In the genomic region with DNA sequence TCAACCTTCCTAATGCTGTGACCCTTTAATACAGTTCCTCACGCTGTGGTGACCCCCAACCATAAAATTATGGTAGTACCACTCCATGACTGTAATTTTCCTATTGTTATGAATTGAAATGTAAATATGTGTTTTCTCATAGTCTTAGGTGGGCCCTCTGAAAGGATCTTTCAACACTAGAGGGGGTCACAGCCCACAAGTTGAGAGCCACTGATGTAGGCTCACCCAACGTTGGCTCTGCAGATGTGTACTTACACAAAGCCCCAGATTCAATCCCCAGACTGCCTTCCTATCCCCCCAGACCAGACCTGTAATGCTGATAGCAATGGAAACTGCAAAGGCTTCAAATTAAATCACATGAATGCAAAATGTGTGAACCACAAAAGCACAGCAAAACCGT, we compare ENCODE assay signal across 2 mouse cellular contexts.
TF ChIP-seq lines count a peak whose summit lies in the region.

No protein-coding gene starts in this region.

TF ChIP-seq in CH12.LX, 34 proteins besides CTCF, POLR2A, EP300 and RAD21:
- TF ChIP-seq TBP (conservative IDR thresholded peaks at IDR 0.05; ENCODE audit: low read depth, low read length) (no peak), ETS1 (conservative IDR thresholded peaks at IDR 0.05; ENCODE audit: low read depth, low read length) (no peak), SMC3 (IDR thresholded peaks at IDR 0.05; ENCODE audit: low read depth, low read length) (peak; percentile 11)

TF ChIP-seq in myocyte, 11 proteins besides CTCF, POLR2A, EP300 and RAD21:
- TF ChIP-seq SRF (IDR thresholded peaks at IDR 0.05; ENCODE audit: control insufficient read depth, insufficient read length, low read depth) (no peak), CEBPB (IDR thresholded peaks at IDR 0.05; ENCODE audit: insufficient read depth, poor library complexity, severe bottlenecking) (no peak), USF1 (IDR thresholded peaks at IDR 0.05; ENCODE audit: low read depth) (no peak), MAX (IDR thresholded peaks at IDR 0.05; ENCODE audit: low read depth) (no peak), TCF3 (IDR thresholded peaks at IDR 0.05; ENCODE audit: insufficient read length, low read depth) (no peak), REST (IDR thresholded peaks at IDR 0.05; ENCODE audit: insufficient read depth, insufficient read length) (no peak), E2F4 (IDR thresholded peaks at IDR 0.05; ENCODE audit: insufficient read depth) (no peak), MYOG (IDR thresholded peaks at IDR 0.05; ENCODE audit: control insufficient read depth in 1 of 3, insufficient read depth in 1 of 3, insufficient read length in 2 of 3, low read depth in 2 of 3) (no peak), POLR2AphosphoS2 (IDR thresholded peaks at IDR 0.05; ENCODE audit: insufficient read length, low read depth) (no peak), TCF12 (IDR thresholded peaks at IDR 0.05; ENCODE audit: insufficient read depth, poor library complexity, severe bottlenecking) (no peak), MYOD1 (IDR thresholded peaks at IDR 0.05; ENCODE audit: control insufficient read depth in 1 of 3, insufficient read length in 2 of 3, low read depth in 2 of 3) (no peak)
TF ChIP-seq in myocyte: peak in this region for 0.
